21 mouse cellular contexts compared by ENCODE assay signal in the genomic region with DNA sequence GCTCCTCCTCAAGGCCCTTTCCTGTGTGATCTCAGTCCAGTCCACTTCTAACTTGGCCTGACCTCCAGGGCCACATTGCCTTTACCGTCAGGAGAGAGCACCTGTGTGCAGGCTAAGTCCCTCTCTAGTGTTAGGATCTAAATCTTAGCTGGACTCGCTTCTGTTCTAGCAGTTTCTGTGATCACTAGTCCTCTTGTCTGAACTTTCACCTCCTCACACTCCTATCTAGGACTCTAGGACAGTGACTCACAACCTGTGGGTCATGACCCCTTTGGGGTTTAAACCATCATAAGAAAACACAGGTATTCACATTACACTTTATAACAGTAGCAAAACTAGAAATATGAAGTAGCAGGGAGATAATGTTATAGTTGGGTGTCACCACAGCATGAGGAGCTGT. TPM values are rescaled to one million over a fixed set of nuclear protein-coding genes. Genes with fewer than 3 reads are reported as not detected.
DNase-seq lines count a peak whose midpoint lies in the region; ATAC-seq and TF ChIP-seq lines count a peak whose summit lies in the region.
"Had no signal": no experiment of that assay in that cellular context is flagged by ENCODE, and none has a peak within 500 bp of the region (broad histone marks: within the 10 kb centered on the region; RNA-seq: fewer than 3 reads in every experiment).

No protein-coding gene starts in this region.

- H3K4me2 ChIP-seq in heart, postnatal 0 days (ENCODE audit: low read depth, low read length): 0 out of 2 replicates have a peak overlapping the region, but pooled peaks have one; percentile 23
- no peak overlapping the region for H3K4me2 ChIP-seq in lung, embryonic 16.5 days (ENCODE audit: low read depth, low read length)
- no peak overlapping the region for H3K4me2 ChIP-seq in intestine, postnatal 0 days (replicated peaks; ENCODE audit: low read depth)
- H3K4me2 ChIP-seq: forebrain, embryonic 13.5 days; hindbrain, embryonic 14.5 days; liver, embryonic 13.5 days; neural tube, embryonic 13.5 days had no signal

- H3K36me3 ChIP-seq in heart, postnatal 0 days (replicated peaks; ENCODE audit: control insufficient read depth, insufficient read depth, low read length): no peaks in the 10 kb centered on the region
- H3K36me3 ChIP-seq in lung, embryonic 16.5 days (ENCODE audit: control insufficient read depth, insufficient read depth, low read length): no peaks in the 10 kb centered on the region
- no peaks in the 10 kb centered on the region for H3K36me3 ChIP-seq in intestine, postnatal 0 days (ENCODE audit: control insufficient read depth, insufficient read depth)
- no peaks in the 10 kb centered on the region for H3K36me3 ChIP-seq in embryonic facial prominence, embryonic 10.5 days (replicated peaks)
- H3K36me3 ChIP-seq: liver, embryonic 13.5 days; midbrain, embryonic 10.5 days; neural tube, embryonic 13.5 days had no signal

- no peak for DNase-seq in heart, postnatal 0 days (ENCODE audit: low spot score)
- DNase-seq in heart, adult 11 months: no peak
- DNase-seq in lung, postnatal 36 days: no peak
- no peak for DNase-seq in urinary bladder, postnatal 4 days (ENCODE audit: low spot score in 2 of 2)
- DNase-seq in embryonic facial prominence, embryonic 10.5 days (ENCODE audit: low spot score): no peak
- DNase-seq: embryo, embryonic 11 days; liver, embryonic 13.5 days had no signal

- no peak overlapping the region for H3K27ac ChIP-seq in heart, postnatal 0 days (ENCODE audit: low read depth)
- peak overlapping the region; percentile 79 for H3K27ac ChIP-seq in lung, embryonic 16.5 days (ENCODE audit: low read length)
- H3K27ac ChIP-seq in intestine, postnatal 0 days (ENCODE audit: low read depth, low read length): peak overlapping the region; percentile 65
- H3K27ac ChIP-seq in embryonic facial prominence, embryonic 10.5 days (replicated peaks): no peak overlapping the region
- H3K27ac ChIP-seq: forebrain, embryonic 13.5 days; hindbrain, embryonic 14.5 days; liver, embryonic 13.5 days; midbrain, embryonic 10.5 days; neural tube, embryonic 13.5 days had no signal

- ATAC-seq in heart, postnatal 0 days (ENCODE audit: insufficient read depth, low read depth): no peak
- ATAC-seq in lung, embryonic 16.5 days (ENCODE audit: low read depth): 0 out of 2 replicates have a peak, but pooled peaks have one; percentile 0
- ATAC-seq in intestine, postnatal 0 days: peak; percentile 32; the same call in 1 of the 2 replicates
- ATAC-seq: inflammation-experienced regulatory T-cells, adult 6 months had no signal

- H3K4me3 ChIP-seq in heart, postnatal 0 days (ENCODE audit: low read depth, low read length): no peak overlapping the region
- no peak overlapping the region for H3K4me3 ChIP-seq in lung, embryonic 16.5 days (ENCODE audit: low read length)
- no peak overlapping the region for H3K4me3 ChIP-seq in intestine, postnatal 0 days (ENCODE audit: low read depth, low read length)
- H3K4me3 ChIP-seq in embryonic facial prominence, embryonic 10.5 days: no peak overlapping the region
- H3K4me3 ChIP-seq: forebrain, embryonic 13.5 days; liver, embryonic 13.5 days; midbrain, embryonic 10.5 days; myocyte; neural tube, embryonic 13.5 days had no signal

- no peak for TF ChIP-seq CTCF in heart, postnatal 0 days (IDR thresholded peaks at IDR 0.05; ENCODE audit: low read depth)
- no peak for TF ChIP-seq CTCF in intestine, postnatal 0 days (IDR thresholded peaks at IDR 0.05; ENCODE audit: low read depth)

- H3K4me1 ChIP-seq in heart, postnatal 0 days (ENCODE audit: control insufficient read depth, insufficient read depth): peaks cover 15% of the 10 kb centered on the region
- peaks cover 40% of the 10 kb centered on the region for H3K4me1 ChIP-seq in lung, embryonic 16.5 days (replicated peaks; ENCODE audit: control insufficient read depth, insufficient read depth, low read length)
- H3K4me1 ChIP-seq in intestine, postnatal 0 days (replicated peaks; ENCODE audit: control insufficient read depth, insufficient read depth, low read length): peaks cover 12% of the 10 kb centered on the region; the same call in 1 of the 2 replicates
- H3K4me1 ChIP-seq in embryonic facial prominence, embryonic 10.5 days: peaks cover 24% of the 10 kb centered on the region

- no peaks in the 10 kb centered on the region for H3K9me3 ChIP-seq in heart, postnatal 0 days (replicated peaks; ENCODE audit: control insufficient read depth, low read length)
- H3K9me3 ChIP-seq in lung, embryonic 16.5 days (ENCODE audit: control insufficient read depth, low read length): no peaks in the 10 kb centered on the region
- no peaks in the 10 kb centered on the region for H3K9me3 ChIP-seq in intestine, postnatal 0 days (ENCODE audit: control insufficient read depth)
- H3K9me3 ChIP-seq in embryonic facial prominence, embryonic 10.5 days: no peaks in the 10 kb centered on the region
- H3K9me3 ChIP-seq: forebrain, embryonic 13.5 days; liver, embryonic 13.5 days; midbrain, embryonic 10.5 days; neural tube, embryonic 13.5 days had no signal

- TF ChIP-seq EP300 in heart, postnatal 0 days (IDR thresholded peaks at IDR 0.05; ENCODE audit: low read depth): no peak

- no peaks in the 10 kb centered on the region for H3K27me3 ChIP-seq in heart, postnatal 0 days (ENCODE audit: control insufficient read depth, insufficient read depth, low read length)
- no peaks in the 10 kb centered on the region for H3K27me3 ChIP-seq in lung, embryonic 16.5 days (ENCODE audit: control insufficient read depth, insufficient read depth, low read depth, low read length)
- no peaks in the 10 kb centered on the region for H3K27me3 ChIP-seq in intestine, postnatal 0 days (replicated peaks; ENCODE audit: control insufficient read depth, insufficient read depth, low read length)
- H3K27me3 ChIP-seq in embryonic facial prominence, embryonic 10.5 days (replicated peaks; ENCODE audit: low read depth, poor library complexity, severe bottlenecking): no peaks in the 10 kb centered on the region
- H3K27me3 ChIP-seq: forebrain, embryonic 13.5 days; liver, embryonic 13.5 days; neural tube, embryonic 13.5 days had no signal

- WGBS in heart, postnatal 0 days: 74% methylated on average over 2 of the region's 2 CpGs
- 67% methylated on average over 2 of the region's 2 CpGs for WGBS in lung, embryonic 16.5 days
- 63% methylated on average over 2 of the region's 2 CpGs for WGBS in intestine, postnatal 0 days
- 75% methylated on average over 2 of the region's 2 CpGs for WGBS in embryonic facial prominence, embryonic 10.5 days

- H3K9ac ChIP-seq in heart, postnatal 0 days (replicated peaks; ENCODE audit: low read depth, low read length): no peak overlapping the region
- H3K9ac ChIP-seq in lung, embryonic 16.5 days (ENCODE audit: low read length): no peak overlapping the region
- H3K9ac ChIP-seq in intestine, postnatal 0 days (ENCODE audit: low read depth, low read length): no peak overlapping the region
- H3K9ac ChIP-seq: forebrain, embryonic 13.5 days; hindbrain, embryonic 14.5 days; liver, embryonic 13.5 days; neural tube, embryonic 13.5 days had no signal

RNA-seq across cellular contexts. Expression of a gene that starts 4.7 kb away (rescaled TPM):
- total RNA-seq in heart, postnatal 0 days (2014; rRNA removed; ENCODE audit: low replicate concordance): 1.0 and 1.8 TPM in 2 replicates
- polyA plus RNA-seq in heart, postnatal 0 days (2015; fragmentation: Nextera tagmentation; extraction: Ambion mirVana): 1.0 TPM in 2 replicates
- 7.8 and 8.1 TPM in 2 replicates for polyA plus RNA-seq in lung, embryonic 16.5 days (2015; fragmentation: Nextera tagmentation; extraction: Ambion mirVana)
- 1.7 and 1.9 TPM in 2 replicates for polyA plus RNA-seq in intestine, postnatal 0 days (2015; fragmentation: Nextera tagmentation; extraction: Ambion mirVana)
- polyA plus RNA-seq in embryonic facial prominence, embryonic 10.5 days (2016; fragmentation: Nextera tagmentation; extraction: Ambion mirVana): 20.6 and 21.4 TPM in 2 replicates

RNA-seq across cellular contexts. Expression of a gene that starts 28.0 kb away (rescaled TPM):
- 0.58 TPM in 1 of 2 replicates, not detected in the other for total RNA-seq in heart, postnatal 0 days (2014; rRNA removed; ENCODE audit: low replicate concordance)
- 0.08 TPM in 2 replicates for polyA plus RNA-seq in heart, postnatal 0 days (2015; fragmentation: Nextera tagmentation; extraction: Ambion mirVana)
- 0.92 and 1.4 TPM in 2 replicates for polyA plus RNA-seq in lung, embryonic 16.5 days (2015; fragmentation: Nextera tagmentation; extraction: Ambion mirVana)
- polyA plus RNA-seq in intestine, postnatal 0 days (2015; fragmentation: Nextera tagmentation; extraction: Ambion mirVana): 0.42 and 0.64 TPM in 2 replicates
- polyA plus RNA-seq in embryonic facial prominence, embryonic 10.5 days (2016; fragmentation: Nextera tagmentation; extraction: Ambion mirVana): 0.06 and 0.26 TPM in 2 replicates
- total RNA-seq: left cerebral cortex, postnatal 10 days; MEL had no signal
- polyA plus RNA-seq: C2C12 had no signal

RNA-seq across cellular contexts. Expression of a gene that starts 40.2 kb away (rescaled TPM):
- 16.9 and 25.3 TPM in 2 replicates for total RNA-seq in heart, postnatal 0 days (2014; rRNA removed; ENCODE audit: low replicate concordance)
- polyA plus RNA-seq in heart, postnatal 0 days (2015; fragmentation: Nextera tagmentation; extraction: Ambion mirVana): 18.9 and 19.4 TPM in 2 replicates
- 59.7 and 59.9 TPM in 2 replicates for polyA plus RNA-seq in lung, embryonic 16.5 days (2015; fragmentation: Nextera tagmentation; extraction: Ambion mirVana)
- polyA plus RNA-seq in intestine, postnatal 0 days (2015; fragmentation: Nextera tagmentation; extraction: Ambion mirVana): 29.6 and 32.4 TPM in 2 replicates
- polyA plus RNA-seq in embryonic facial prominence, embryonic 10.5 days (2016; fragmentation: Nextera tagmentation; extraction: Ambion mirVana): 88.3 and 89.9 TPM in 2 replicates

RNA-seq across cellular contexts. Expression of a gene that starts 56.6 kb away (rescaled TPM):
- 4.7 TPM in 1 of 2 replicates, not detected in the other for total RNA-seq in heart, postnatal 0 days (2014; rRNA removed; ENCODE audit: low replicate concordance)
- polyA plus RNA-seq in heart, postnatal 0 days (2015; fragmentation: Nextera tagmentation; extraction: Ambion mirVana): 0.26 and 0.45 TPM in 2 replicates
- polyA plus RNA-seq in lung, embryonic 16.5 days (2015; fragmentation: Nextera tagmentation; extraction: Ambion mirVana): 2.9 and 4.2 TPM in 2 replicates
- 0.26 TPM in 1 of 2 replicates, not detected in the other for polyA plus RNA-seq in intestine, postnatal 0 days (2015; fragmentation: Nextera tagmentation; extraction: Ambion mirVana)
- 0.07 TPM in 1 of 2 replicates, not detected in the other for polyA plus RNA-seq in embryonic facial prominence, embryonic 10.5 days (2016; fragmentation: Nextera tagmentation; extraction: Ambion mirVana)
- total RNA-seq: adrenal gland, adult 2 months; gastrocnemius, adult 18-20 months had no signal
- polyA plus RNA-seq: adrenal gland, adult 2 months; C2C12; inflammation-experienced regulatory T-cells, adult 6 months; limb, embryonic 11.5 days; midbrain, embryonic 10.5 days had no signal

Comparison
In these comparisons a context has a peak if more than half of its experiments do, and no peak if none do; other contexts are left out.
1. H3K27ac ChIP-seq: peak in lung, embryonic 16.5 days (single experiment) and intestine, postnatal 0 days (single experiment); none in heart, postnatal 0 days (single experiment) and embryonic facial prominence, embryonic 10.5 days (single experiment).